Mouse (Mus musculus) monocyte, adult 2 months (primary cell): Measurements from ENCODE around the gene Ctrb1.
A peak's percentile ranks its signal among the peaks of the same experiment; 100 is the strongest.
"Not testable (repeated sequence)": the region's sequence is repeated elsewhere in the genome, so short reads cannot be mapped to it uniquely, and the experiment has no call there.

ENCODE experiments used
- DNase-seq, 2 experiments: peaks; one replicate each; pipeline ENCODE4 v3.0.0; 2022; ENCODE audit warnings: low spot score in 2 of 2, low read depth in 1 of 2

Gene Ctrb1

GRCm38 (mm10) chr8:111682521-111682920 lies 8.3 kb downstream of the Ctrb1 start:
- no peak for DNase-seq

GRCm38 (mm10) chr8:111681153-111681552 lies 9.7 kb downstream of the Ctrb1 start:
- no peak for DNase-seq

- DNase-seq = no peak
Observed at GRCm38 (mm10) chr8:111680423-111681028, 10.3 kb downstream of the Ctrb1 start.

GRCm38 (mm10) chr8:111678848-111679247 lies 12.0 kb downstream of the Ctrb1 start:
- no peak for DNase-seq

- DNase-seq = peak in 1 of 2 experiments; percentile 17
Observed at GRCm38 (mm10) chr8:111678111-111678510, 12.7 kb downstream of the Ctrb1 start.

GRCm38 (mm10) chr8:111676237-111676636 lies 14.6 kb downstream of the Ctrb1 start:
- DNase-seq = no peak

- no peak for DNase-seq
Observed at GRCm38 (mm10) chr8:111666751-111667150, 24.1 kb downstream of the Ctrb1 start.

- peak in 1 of 2 experiments; percentile 42 for DNase-seq
Observed at GRCm38 (mm10) chr8:111662473-111662872, 28.3 kb downstream of the Ctrb1 start.

GRCm38 (mm10) chr8:111658819-111659423 lies 31.9 kb downstream of the Ctrb1 start:
- no peak for DNase-seq

- no peak for DNase-seq
Observed at GRCm38 (mm10) chr8:111657312-111657854, 33.4 kb downstream of the Ctrb1 start.

GRCm38 (mm10) chr8:111653524-111653923 lies 37.3 kb downstream of the Ctrb1 start:
- DNase-seq = no peak

GRCm38 (mm10) chr8:111650651-111651050 lies 40.2 kb downstream of the Ctrb1 start:
- no peak for DNase-seq

- DNase-seq = no peak
Observed at GRCm38 (mm10) chr8:111648834-111649233, 42.0 kb downstream of the Ctrb1 start.

- DNase-seq = no peak
Observed at GRCm38 (mm10) chr8:111645715-111646114, 45.1 kb downstream of the Ctrb1 start.

- not testable (repeated sequence) for DNase-seq
Observed at GRCm38 (mm10) chr8:111644286-111645051, 46.3 kb downstream of the Ctrb1 start.

GRCm38 (mm10) chr8:111643264-111644141 lies 47.3 kb downstream of the Ctrb1 start, which contains the start of gene Zfp1:
Gene Zfp1 (plus strand): TSS chr8:111643401.
- DNase-seq = peak; percentile 52 to 78

GRCm38 (mm10) chr8:111642939-111643263 lies 47.9 kb downstream of the Ctrb1 start:
- no peak for DNase-seq

- DNase-seq = no peak
Observed at GRCm38 (mm10) chr8:111642496-111642895, 48.3 kb downstream of the Ctrb1 start.

- no peak for DNase-seq
Observed at GRCm38 (mm10) chr8:111641064-111641463, 49.7 kb downstream of the Ctrb1 start.

- no peak for DNase-seq
Observed at GRCm38 (mm10) chr8:111638086-111638485, 52.7 kb downstream of the Ctrb1 start.
